Mouse (Mus musculus): ENCODE data around the gene Phf19. TPM values are rescaled to one million over a fixed set of nuclear protein-coding genes. Genes with fewer than 3 reads are reported as not detected.

The Phf19 gene
- 2.8 TPM for total RNA-seq (2023)

DNA sequence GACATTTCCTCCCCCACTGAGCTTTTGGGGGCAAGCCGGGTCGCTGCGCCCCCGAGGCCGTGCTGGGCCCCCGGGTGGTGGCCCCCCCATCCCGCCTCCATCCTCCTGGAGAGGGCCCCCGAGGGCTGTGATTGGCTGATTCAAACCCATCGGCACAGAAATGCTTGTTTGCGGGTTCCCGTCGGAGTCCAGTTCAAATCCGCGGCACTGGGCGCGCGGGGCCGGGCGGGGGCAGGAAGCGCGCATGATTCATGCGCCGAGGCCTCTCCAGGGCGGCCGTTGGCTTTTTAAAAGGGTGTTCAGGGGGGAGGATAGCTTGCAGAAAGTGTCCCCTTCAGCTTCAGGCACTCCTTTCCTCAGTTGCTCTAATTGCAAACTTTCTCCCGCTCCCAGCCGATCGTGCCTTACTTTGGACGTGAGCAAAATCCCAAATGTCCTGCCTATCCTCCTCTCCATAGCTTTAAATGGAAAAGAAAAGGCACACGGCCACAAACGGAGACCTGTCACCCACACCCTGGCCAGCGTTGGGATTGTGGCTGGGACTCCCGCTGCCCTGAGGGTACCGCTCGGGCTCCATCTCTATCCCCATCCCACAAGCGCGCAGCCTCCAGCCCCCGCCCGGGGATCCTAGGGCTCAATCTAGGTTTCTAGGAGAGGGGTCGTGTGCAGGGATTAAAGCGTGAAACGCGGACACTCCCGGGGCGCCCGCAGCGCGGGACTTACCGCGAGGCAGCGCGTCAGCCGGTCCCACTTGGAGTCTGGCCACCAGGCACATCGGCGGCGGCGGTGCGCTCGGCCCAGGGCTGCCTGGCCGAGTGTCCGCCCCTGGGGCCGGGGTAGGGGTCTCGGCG lies at the start of gene Phf19:
Gene Phf19, minus strand, starts transcription at position 809 of the 851 bp plus-strand sequence.

DNA sequence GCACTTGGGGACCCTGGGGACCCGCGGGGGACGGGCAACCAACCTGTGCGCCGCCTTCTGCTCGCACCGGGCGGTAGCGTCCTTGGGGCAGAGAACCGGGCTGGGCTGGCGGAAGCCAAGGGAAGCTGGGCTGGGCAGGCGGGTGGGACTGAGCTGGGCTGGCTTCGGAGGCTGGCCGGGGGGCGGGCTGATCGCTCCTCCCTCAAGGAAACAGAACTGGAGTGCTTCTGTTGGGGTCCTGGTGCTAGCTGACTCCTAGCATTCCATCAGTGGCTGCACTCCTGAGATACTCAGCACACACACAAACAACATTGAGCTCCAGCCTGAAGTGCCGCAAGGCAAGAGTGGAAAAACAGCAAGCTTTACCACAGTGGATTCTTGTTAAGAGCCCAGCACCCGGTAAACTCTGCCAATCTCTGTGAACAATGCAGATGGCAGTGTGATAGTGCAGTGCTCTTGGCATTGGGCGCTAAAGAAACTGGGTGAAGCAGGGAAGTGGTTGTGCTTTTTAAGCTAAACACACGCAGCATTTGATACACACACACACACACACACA lies 47.7 kb upstream of the Phf19 start, which contains the start of gene Traf1:
Gene Traf1, minus strand, starts transcription at position 292 of the 556 bp plus-strand sequence.

DNA sequence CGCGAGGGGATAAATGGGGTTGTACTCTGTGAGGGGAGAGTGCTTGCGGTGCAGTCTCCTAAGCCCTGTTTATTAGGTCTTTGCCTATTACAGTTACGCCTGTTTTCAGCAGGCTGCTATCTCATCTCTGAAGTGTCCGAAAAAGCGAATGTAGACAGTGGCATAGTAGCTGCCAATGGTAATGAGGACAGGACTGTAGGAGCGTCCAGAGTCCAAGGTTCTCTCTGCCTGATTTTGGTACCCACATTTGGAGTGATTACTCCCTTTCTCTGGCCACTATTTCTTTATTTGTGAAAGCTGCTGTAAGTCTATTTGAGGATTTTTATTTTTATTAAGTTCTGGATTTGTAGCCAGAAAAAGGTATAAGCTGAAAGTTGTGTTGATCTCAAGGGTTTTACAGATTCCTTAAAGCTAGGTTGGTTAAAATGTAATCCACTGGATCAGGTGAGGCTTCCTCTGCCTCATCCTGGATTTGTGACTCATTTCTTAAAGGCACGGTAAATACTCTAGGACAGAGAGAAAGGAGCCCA lies 38.9 kb downstream of the Phf19 start, which contains the start of gene Psmd5:
Gene Psmd5, minus strand, starts transcription at position 153 of the 530 bp plus-strand sequence.

DNA sequence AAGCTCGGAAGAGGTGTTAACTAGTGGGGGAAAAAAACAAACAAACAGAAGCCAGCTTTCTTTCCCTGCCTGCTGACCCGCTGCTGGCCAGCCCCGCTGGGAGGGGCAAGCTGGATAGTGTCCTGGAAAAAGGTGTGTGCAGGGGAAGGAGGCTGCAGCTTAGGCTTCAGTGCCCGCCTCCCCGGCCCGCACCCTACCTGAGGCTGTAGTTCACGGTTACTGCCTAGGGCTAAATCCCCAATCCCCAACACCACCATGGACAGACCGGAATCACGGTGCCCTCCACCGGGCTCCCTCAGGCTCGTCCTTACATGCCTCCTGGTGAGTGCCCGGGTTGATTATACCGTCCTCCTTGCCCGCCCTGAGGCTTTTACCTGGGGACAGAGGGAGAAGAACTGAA lies 39.6 kb downstream of the Phf19 start, which contains the start of gene Cutal:
Gene Cutal, plus strand, starts transcription at position 126 of the 400 bp plus-strand sequence.

Other genes starting within 250 kb of the Phf19 start
- gene Gapvd1, start 158.8 kb downstream of the Phf19 start, total RNA-seq (2023), result 114 TPM
- 579 TPM for gene Hspa5, start 142.1 kb downstream of the Phf19 start, total RNA-seq (2023)
- 13.9 TPM for gene Rabepk, start 114.1 kb downstream of the Phf19 start, total RNA-seq (2023)
- 109 TPM for gene Fbxw2, start 87.7 kb downstream of the Phf19 start, total RNA-seq (2023)
- gene Gm34653, start 81.0 kb downstream of the Phf19 start, total RNA-seq (2023), result not detected
- gene Cutal, start 39.6 kb downstream of the Phf19 start, total RNA-seq (2023), result not detected
- 28.0 TPM for gene Psmd5, start 39.1 kb downstream of the Phf19 start, total RNA-seq (2023)
- gene Traf1, start 47.7 kb upstream of the Phf19 start, total RNA-seq (2023), result 216 TPM
- gene Hc, start 147.4 kb upstream of the Phf19 start, total RNA-seq (2023), result not detected
- gene AI182371, start 187.5 kb upstream of the Phf19 start, total RNA-seq (2023), result 0.68 TPM
- gene Cntrl, start 195.5 kb upstream of the Phf19 start, total RNA-seq (2023), result 118 TPM